Mouse (Mus musculus) hematopoietic multipotent progenitor cell, adult 10-12 weeks (in vitro differentiated cells): ENCODE measurements around the gene Aldh1a1. TPM values are rescaled to one million over a fixed set of nuclear protein-coding genes. Genes with fewer than 3 reads are reported as not detected.

ENCODE experiments used
- polyA plus RNA-seq: library from polyadenylated mRNA; stranded (reverse); fragments of >175 nt; gene quantifications from 2 replicates; pipeline ENCODE4 v1.2.3, GENCODE M21; 2012; ENCODE audit warnings: low replicate concordance

Aldh1a1 gene
- polyA plus RNA-seq: 0.21 and 1.5 TPM in 2 replicates

DNA sequence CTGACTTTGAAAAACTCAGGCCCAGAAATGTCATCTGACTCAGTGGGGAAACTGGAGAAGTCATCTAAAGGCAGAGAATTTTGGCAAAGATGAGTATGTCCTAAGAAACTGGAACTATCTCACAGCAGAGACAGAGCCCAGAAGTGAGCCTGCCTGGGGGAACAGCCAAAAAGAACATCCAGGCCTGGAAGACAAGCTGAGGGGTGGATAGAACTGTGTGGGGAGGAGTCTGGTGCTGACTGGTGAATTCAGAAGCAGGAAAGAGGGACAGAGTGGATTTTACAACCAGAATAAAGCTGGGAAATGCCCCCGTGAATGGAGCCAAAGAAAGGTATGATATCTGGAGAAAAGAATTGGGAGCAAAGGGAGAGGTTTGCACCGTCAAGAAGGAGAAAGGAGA is at the start of gene Aldh1a1:
TSS of gene Aldh1a1 (plus strand) at position 225 of the 400 bp plus-strand sequence.

Other genes with a start within 250 kb of the Aldh1a1 start
- gene Anxa1, start 101.8 kb upstream of the Aldh1a1 start, polyA plus RNA-seq: 4.0 and 5.3 TPM in 2 replicates
- gene Aldh1a7, start 234.8 kb downstream of the Aldh1a1 start, polyA plus RNA-seq: 0.24 TPM in 1 of 2 replicates, not detected in the other